Mouse (Mus musculus) cerebellum, adult 9-11 months (tissue): ENCODE data around the gene Gm28043.

Experiments
- DNase-seq: peaks from one replicate; pipeline ENCODE4 v3.0.0; 2022

Gm28043 gene

DNA sequence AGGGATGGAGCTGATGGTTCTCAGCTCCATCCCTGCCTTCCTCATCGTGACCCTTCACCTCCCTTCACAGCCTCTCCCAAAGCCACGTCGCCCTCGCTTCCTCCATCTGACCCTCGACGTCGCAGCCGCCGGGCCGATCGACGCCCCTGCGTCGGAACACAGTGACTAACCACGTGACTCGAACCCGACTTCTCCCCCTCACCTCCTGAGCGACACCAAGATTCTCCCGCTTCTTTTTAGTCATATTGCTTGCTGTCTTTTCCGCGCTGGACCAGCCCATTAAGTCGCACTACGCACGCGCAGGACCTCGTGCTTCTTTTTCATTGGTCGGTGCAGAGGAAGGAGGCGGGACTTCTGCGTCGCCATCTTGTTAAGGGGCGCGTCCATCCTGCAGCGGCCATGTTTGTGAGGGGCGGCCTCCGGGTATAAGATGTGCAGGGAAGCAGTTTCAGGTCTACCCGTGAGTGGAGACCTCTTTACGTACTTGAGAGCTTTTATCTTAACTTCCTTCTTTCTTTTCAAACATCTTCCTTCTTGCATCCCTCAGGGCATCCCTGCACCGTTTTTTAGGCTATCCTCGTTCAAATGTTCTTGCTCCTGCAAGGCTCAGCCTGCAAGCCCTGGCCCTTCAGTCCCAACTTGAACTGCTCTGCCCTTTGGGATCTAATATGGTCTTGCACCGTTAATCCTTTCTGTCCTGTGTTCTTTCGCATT is 102.2 kb downstream of the Gm28043 start, which contains the start of gene Ccdc167:
Ccdc167 (minus strand) TSS at position 313 of the 714 bp plus-strand sequence.
- peak; percentile 97 for DNase-seq

DNA sequence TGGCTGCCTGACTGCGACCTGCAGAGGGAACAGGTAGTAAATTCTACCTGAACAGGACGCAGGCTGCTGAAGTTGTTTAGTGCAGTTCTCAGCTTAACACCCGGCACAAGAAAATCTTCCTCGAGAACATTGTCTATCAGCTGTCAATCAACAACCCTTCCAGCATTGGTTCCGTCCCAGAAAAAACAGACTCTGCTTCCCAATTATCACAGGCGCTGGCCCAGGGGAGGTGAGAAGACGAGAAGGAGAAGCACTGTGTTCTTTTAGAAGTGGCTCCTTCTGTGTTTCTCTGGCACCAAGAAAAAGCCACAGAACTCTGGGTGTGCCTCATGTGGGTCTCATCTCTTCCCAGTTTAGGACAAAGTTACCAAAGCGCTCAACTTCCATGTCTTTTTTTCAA is 104.0 kb downstream of the Gm28043 start:
- no peak for DNase-seq

DNA sequence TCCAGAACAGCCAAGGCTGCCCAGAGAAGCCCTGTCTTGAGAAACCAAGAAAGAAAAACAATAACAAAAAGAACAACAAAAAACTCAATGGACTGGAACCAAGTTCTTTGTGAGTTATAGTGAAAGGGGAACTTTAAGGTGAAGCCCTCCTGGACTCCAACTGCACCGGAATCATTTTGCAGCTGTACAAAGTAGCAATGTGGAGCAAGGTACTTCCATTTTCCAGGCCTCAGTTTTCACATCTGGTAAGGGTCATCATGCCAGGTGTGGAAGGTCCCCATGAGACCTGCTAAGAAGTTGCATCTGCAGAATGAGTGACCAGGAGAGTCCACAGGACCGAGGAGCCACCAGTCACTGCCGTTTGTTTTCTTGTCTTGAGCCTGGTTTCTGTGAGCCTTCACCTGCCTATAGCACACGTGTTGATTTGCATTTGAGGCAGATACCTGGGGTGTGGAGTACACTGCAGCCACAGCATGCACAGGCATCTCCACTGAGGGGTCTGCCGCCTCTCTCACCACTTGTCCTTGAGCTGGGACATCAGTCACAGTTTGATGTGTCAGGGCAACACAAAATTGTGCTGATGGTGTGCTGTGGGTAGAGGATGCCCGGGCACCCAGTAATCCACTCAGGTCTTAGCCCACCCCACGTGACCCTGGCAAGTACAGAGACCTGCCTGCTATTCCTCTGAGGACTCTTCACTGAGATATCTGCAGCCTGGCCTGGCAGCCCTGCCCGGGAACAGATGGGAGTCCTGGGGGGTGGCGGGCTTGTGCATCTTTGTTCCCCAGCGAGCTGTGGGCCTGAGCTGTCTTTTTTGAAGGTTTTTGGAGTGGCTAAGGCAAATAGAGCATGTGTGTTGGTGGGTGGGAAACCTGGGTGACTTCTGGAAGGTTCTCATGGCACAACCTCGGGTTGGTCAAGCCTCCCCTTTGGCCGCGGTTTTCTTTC is 105.2 kb downstream of the Gm28043 start:
- DNase-seq = peak; percentile 91

DNA sequence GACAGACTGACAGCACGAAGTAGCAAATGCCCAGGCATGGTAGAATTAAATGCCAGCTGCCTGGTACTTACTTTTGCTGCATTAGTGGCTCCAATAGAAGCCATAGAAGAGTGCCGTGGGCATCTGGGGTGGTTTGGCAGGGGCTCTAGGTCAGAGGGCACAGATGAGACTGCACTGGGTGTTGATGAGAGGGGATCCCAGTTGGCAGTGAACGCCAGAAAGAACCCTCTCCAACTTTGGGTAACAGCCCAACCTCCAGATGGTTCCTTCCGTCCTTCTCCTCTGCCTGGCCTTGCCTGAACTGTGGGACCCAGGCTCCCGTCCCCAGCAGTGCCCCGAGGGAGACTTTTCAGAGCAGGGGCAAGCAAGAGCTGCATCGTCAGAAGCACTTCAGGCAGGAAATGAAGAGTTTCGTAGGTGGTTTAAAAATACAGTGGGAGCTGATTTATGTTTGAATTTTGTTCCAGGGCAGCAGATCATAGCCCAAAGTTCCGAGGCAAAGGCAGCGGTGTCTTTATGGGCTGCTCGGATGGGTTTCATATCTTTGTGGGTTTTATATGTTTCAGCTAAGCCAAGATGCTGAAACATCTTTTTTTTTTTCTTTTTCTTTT is 106.2 kb downstream of the Gm28043 start:
- DNase-seq = peak; percentile 65

DNA sequence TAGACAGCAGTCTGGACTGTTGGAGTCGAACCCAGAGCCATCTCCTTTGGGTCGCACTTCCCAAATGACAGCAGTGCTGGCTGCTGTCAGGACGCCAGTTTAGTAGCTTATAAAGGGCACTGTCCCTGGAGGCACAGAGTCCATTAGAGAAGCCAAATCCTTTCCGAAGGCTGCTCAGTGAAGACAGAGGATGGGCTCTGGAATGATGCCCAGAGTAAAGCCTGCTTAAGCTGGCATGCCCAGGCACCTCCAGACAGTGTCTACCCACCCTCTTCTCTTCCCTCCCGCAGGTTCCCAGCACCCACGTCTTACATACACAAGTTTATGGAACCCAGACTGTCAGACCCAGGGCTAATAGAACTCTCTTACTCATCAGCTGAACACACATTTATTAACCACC is 109.9 kb downstream of the Gm28043 start:
- no peak for DNase-seq

DNA sequence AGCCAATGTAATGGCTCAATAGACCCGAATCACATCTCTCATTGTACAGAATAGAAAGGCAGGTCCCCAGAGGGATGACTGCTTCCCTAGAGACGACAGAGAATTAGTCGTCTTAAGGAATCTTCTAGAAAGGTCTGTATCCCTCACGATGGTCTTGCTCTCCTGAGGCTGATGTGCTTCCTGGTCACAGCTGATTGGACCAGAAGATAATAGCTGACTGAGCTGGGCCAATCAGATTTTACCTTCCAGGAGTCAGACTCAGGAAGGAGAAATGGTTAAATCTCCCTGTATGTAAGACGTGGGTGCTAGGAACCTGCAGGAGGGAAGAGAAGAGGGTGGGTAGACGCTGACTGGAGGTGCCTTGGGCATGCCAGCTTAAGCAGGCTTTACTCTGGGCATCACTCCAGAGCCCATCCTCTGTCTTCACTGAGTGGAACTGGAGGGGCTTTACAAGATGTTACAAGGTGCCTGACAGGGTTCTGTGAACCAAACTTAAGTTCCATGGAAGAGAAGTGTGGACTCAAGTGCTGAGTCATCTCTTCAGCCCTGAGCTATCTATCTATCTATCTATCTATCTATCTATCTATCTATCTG is 110.4 kb downstream of the Gm28043 start:
- no peak for DNase-seq

DNA sequence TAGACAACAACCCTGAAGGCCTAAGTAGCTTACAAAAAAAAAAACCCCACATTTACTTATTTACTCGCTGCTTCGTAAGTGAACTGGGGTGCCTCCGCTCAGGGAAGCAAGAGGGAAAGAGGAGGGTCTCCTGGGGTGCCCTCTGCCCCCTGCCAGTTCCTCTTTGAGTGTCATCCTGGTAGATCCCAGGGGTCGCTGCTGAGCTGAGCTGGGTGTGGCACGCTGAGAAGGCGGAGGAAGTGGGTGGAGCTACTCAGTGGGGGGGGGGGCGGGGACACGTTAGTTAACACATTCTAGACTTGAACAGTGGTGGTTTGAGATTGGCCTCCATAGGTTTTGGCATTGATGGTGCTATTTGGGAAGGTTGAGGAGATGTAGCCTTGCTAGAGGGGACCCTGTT is 113.4 kb downstream of the Gm28043 start:
- DNase-seq = no peak

DNA sequence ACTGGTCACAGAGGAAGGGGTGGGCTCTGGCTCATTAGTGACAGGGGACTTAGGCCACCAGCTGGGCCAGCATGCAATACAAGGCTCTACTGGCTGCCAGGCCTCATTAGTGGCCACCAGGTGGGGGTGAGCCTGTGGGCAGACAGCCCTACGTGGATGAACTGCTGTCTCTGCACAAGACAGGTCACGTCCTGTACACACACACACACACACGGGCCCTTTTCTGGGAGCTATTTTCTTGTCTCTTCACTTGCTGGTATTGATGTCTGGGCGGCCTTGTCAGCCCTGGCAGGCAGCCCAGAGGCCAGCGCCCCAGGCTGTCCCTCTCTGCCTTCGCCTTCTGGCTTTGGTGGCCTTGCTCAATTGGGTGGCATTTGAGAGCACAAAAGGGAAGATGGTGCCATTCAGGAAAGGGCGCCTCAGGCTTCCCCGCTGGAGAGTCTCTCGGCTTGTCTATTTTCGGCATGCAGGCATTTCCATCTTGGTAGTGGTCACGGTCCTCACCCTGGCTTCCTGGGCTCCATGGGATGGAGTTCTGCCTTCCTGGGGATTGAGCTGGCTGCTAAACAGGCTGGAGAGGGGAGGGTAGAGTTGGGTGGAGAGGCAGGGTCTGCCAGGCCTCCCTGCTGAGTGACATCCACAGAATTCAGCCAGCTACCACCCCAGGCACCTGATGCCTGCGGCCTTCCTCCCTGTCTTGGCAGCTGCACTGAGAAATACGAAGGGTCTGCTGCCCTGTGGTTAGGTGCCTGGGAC is 116.0 kb downstream of the Gm28043 start:
- DNase-seq = peak; percentile 79

DNA sequence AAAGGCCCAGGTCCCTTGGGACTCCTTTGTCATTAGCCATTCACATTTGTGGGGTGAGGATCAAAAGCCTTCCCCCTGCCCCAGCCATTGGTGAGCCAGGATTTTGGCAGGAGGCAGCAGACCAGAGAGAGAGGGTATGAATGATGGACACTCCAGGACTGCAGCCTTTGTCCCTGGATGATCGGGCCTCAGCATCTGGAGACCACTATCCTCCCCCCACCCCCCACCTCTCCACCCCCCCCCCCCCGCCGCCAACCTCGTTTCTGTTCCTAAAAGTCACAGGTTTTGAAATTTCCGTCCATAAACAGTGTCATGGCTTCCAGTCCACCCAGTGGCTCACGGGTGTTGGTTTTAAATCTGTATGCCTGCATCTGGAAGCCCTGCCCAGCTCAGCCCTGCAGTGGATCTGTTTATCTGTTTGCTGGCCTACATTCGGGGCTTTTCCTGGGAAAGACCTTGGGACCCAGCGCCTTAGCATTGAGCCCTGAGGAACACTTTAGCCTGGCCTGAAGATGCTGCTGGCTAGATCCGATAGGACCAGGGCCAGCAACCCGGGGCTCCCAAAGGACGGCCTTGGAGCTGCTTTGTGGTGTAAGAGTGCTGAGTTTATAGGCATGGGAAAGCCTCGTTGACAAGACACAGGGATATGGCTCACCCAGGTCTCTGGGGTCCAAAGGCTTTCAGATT is 116.7 kb downstream of the Gm28043 start:
- peak; percentile 57 for DNase-seq

DNA sequence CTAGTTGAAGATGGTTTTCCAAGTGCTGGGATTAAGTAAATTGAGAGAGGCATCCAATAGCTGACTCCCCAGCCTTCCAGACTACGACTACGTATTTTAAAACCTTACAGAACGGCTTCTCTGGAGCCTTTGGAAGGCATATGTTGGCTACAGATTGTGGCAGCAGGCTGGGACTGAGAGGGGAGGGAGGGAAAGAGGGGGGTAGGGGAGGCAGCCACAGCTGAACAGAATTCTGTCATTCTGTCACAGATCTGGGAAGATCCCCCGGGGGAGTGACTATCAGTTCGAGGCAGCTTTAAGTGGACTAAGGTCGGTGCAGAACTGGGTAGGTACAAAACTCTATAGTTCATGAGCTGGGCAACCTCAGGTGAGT is 117.3 kb downstream of the Gm28043 start:
- DNase-seq = no peak

DNA sequence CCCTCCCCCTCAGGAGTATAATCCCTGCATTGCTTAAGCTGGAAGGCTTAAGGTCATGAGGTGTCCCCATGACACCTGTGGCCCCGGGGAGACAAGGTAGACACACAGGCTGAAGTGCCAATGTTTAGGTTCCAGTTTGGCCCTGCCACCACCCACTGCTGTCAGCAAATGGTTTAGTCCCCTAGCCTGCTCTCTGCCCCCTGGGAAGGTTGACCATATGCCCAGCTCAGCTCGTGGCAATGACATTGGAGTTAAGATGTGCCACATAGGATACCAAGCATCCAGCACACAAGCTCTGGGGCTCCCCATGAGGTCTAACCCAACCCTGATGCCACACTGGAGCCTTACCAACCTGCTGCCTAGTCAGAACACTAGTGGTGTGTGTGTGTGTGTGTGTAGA is 117.8 kb downstream of the Gm28043 start:
- DNase-seq = peak; percentile 65

DNA sequence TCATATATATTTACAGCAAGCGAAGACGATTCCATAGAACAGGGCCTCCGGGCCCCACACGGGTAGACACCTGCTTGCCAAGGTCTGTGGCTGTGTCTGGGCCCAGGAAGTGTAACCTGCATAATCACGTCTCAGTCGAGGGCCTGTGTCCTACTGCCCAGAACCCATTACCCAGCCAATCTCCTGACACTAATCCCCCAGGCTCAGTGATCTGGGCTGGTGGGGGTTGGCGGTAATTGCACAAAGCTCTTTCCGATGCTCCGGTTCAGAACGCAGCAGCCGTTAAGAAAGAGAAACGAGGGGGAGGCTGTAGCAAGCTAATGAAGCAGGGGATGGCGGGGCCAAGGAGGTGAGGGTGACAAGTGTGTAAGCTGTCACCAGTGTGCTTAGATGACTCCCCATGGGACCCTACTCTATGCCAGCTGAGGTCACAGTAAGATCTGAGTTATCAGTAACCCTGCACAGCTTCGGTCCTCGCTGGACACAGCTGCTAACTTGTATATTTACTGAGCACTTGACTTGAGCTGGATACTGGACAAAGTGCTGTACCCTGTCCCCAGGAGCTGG is 121.9 kb downstream of the Gm28043 start:
- DNase-seq = no peak

DNA sequence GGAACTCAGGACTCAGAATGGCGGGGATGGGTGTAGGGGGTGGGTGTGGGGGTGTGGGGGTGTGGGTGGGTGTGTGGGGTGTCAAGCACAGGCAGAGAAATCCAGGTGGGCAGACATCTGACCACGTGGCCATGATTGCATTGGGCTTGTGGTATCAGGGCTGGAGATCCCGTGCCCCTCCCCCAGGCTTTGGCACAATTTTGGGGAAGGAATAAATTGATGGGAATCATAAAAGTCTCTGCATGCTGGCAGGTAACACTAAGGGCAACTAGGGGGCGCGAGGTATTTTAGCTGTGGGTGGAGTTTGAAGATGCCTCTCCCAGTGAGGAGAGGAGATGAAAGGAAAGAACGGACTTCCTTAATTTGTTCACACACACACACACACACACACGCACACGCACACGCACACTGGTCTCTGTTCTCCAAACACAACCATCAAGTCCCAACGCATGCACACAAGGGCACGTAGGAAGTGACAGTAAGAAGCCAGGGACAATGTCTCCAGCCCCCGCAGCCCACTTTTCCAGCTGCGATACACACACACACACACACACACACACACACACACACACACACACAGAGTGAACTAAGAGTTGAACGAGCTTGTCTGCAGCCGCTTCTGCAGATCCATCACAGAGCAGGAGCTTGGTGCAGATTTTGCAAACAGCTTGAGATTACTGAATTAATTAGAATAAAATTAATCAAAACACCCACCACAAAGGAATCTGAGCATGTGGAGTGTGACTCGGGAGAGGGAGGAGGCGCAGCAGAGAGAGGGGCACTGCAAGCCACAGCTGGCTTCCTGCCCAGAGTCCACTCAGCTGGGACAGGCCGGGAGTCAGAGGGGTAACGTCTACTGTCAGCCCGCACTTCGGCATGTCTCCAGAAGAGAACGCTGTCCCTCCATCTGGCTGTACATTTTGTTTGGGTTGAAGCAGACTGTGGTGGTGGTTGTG is 123.5 kb downstream of the Gm28043 start:
- DNase-seq = no peak

DNA sequence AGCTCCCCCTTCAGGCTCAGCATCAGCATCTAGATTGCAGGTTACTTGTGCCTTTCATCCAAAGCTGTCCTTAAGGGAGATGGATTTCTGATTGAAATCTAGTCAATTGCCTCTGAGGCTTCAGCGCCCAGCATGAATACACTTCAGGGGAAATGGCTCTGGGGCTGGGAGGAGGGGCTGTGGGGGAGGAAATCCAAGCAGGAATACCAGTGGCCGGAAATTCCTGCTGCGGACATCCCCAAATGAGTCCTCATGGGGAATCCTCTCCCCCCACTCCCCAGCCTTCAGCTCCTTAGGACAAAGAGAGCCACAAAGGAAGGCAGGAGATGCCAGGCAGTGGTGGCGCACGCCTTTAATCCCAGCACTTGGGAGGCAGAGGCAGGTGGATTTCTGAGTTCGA is 132.8 kb downstream of the Gm28043 start:
- no peak for DNase-seq
